Mouse (Mus musculus) adipocyte (in vitro differentiated cells): ENCODE measurements around the gene Dctpp1.
A peak's percentile ranks its signal among the peaks of the same experiment; 100 is the strongest.
"Not testable (repeated sequence)": the region's sequence is repeated elsewhere in the genome, so short reads cannot be mapped to it uniquely, and the experiment has no call there.

ENCODE experiments used
- DNase-seq: peaks from one replicate; pipeline ENCODE4 v3.0.0-alpha.2; 2016; ENCODE audit warnings: low spot score

Gene Dctpp1

GRCm38 (mm10) chr7:127270256-127270655 is 9.7 kb upstream of the Dctpp1 start:
- DNase-seq, result peak; percentile 66

- DNase-seq, result no peak
These were observed 3.0 kb upstream of the Dctpp1 start for GRCm38 (mm10) chr7:127263526-127263925.

GRCm38 (mm10) chr7:127262218-127262961 is 1.9 kb upstream of the Dctpp1 start:
- DNase-seq, result no peak

GRCm38 (mm10) chr7:127259186-127259905 is 1.2 kb downstream of the Dctpp1 start:
- no peak for DNase-seq

- no peak for DNase-seq
These were observed 4.0 kb downstream of the Dctpp1 start for GRCm38 (mm10) chr7:127256518-127256917.

GRCm38 (mm10) chr7:127255965-127256364 is 4.5 kb downstream of the Dctpp1 start:
- no peak for DNase-seq

GRCm38 (mm10) chr7:127255008-127255407 is 5.5 kb downstream of the Dctpp1 start:
- no peak for DNase-seq

GRCm38 (mm10) chr7:127253821-127254769 is 6.4 kb downstream of the Dctpp1 start:
- DNase-seq, result peak; percentile 88

GRCm38 (mm10) chr7:127253341-127253740 is 7.2 kb downstream of the Dctpp1 start:
- no peak for DNase-seq

GRCm38 (mm10) chr7:127252414-127252813 is 8.1 kb downstream of the Dctpp1 start:
- DNase-seq, result peak; percentile 48

GRCm38 (mm10) chr7:127250511-127250910 is 10.0 kb downstream of the Dctpp1 start:
- DNase-seq, result not testable (repeated sequence)

GRCm38 (mm10) chr7:127244658-127245510 is 15.6 kb downstream of the Dctpp1 start:
- peak; percentile 14 for DNase-seq

GRCm38 (mm10) chr7:127243870-127244657 is 16.4 kb downstream of the Dctpp1 start, which contains the start of gene Zfp771:
Zfp771 (plus strand) TSS chr7:127244274.
- peak; percentile 90 for DNase-seq

- no peak for DNase-seq
These were observed 17.1 kb downstream of the Dctpp1 start for GRCm38 (mm10) chr7:127243361-127243867.

GRCm38 (mm10) chr7:127234777-127235176 is 25.7 kb downstream of the Dctpp1 start:
- no peak for DNase-seq

GRCm38 (mm10) chr7:127233765-127234164 is 26.7 kb downstream of the Dctpp1 start:
- DNase-seq, result no peak

GRCm38 (mm10) chr7:127233368-127233749 is 27.1 kb downstream of the Dctpp1 start:
- DNase-seq, result no peak

- DNase-seq, result peak; percentile 71
These were observed 27.7 kb downstream of the Dctpp1 start, which contains the start of the genes Zfp553 and Sept1 for GRCm38 (mm10) chr7:127232622-127233367. Zfp553 (plus strand) TSS chr7:127233061. Sept1 (minus strand) TSS chr7:127233130.
